In genomic region chr2:11164170-11164569, GRCm38 (mm10) we compare ENCODE assay signal across 13 mouse cellular contexts.
"Had no signal": no experiment of that assay in that cellular context is flagged by ENCODE, and none has a peak within 500 bp of the region (broad histone marks: within the 10 kb centered on the region; RNA-seq: fewer than 3 reads in every experiment).

No protein-coding gene starts in this region.

- H3K9me3 ChIP-seq: midbrain, embryonic 13.5 days; midbrain, embryonic 15.5 days; neural tube, embryonic 12.5 days; stomach, embryonic 15.5 days had no signal

- H3K4me2 ChIP-seq: lung, embryonic 14.5 days; midbrain, embryonic 11.5 days; midbrain, embryonic 13.5 days; midbrain, embryonic 15.5 days; neural tube, embryonic 12.5 days; stomach, embryonic 15.5 days had no signal

- DNase-seq: lung, adult 18-20 months; lung, embryonic 14.5 days; lung, postnatal 10 days; lung, postnatal 4 days; right cerebral cortex, postnatal 14 days; thymus, postnatal 14 days; thymus, postnatal 36 days had no signal

- H3K36me3 ChIP-seq: midbrain, embryonic 13.5 days; midbrain, embryonic 15.5 days; neural tube, embryonic 12.5 days; stomach, embryonic 15.5 days had no signal

- ATAC-seq: midbrain, embryonic 13.5 days; midbrain, embryonic 15.5 days had no signal

- H3K4me3 ChIP-seq: midbrain, embryonic 13.5 days; midbrain, embryonic 15.5 days; neural tube, embryonic 12.5 days; stomach, embryonic 15.5 days had no signal

- H3K4me1 ChIP-seq: midbrain, embryonic 13.5 days; midbrain, embryonic 15.5 days; neural tube, embryonic 12.5 days; stomach, embryonic 15.5 days had no signal

- H3K9ac ChIP-seq: lung, embryonic 14.5 days; midbrain, embryonic 13.5 days; midbrain, embryonic 15.5 days; neural tube, embryonic 12.5 days; stomach, embryonic 15.5 days had no signal

- H3K27ac ChIP-seq: midbrain, embryonic 13.5 days; midbrain, embryonic 15.5 days; neural tube, embryonic 12.5 days; stomach, embryonic 15.5 days; stomach, postnatal 0 days had no signal

- H3K27me3 ChIP-seq: midbrain, embryonic 13.5 days; midbrain, embryonic 15.5 days; neural tube, embryonic 12.5 days; stomach, embryonic 15.5 days had no signal
